Mouse (Mus musculus) heart, postnatal 10 days (tissue): Measurements from ENCODE around the gene Prickle2. TPM values are rescaled to one million over a fixed set of nuclear protein-coding genes. Genes with fewer than 3 reads are reported as not detected.
A peak's percentile ranks its signal among the peaks of the same experiment; 100 is the strongest.

Experiments
- DNase-seq, 2 experiments: peaks; one replicate each; pipeline ENCODE4 v3.0.0; 2021
- intact Hi-C: fragments of 180-260 bp; cut with DNase I; formaldehyde crosslinking; loops from one replicate; pipeline ENCODE4 v1.15.1; 2025
- total RNA-seq, 2 experiments: library from RNA; stranded (reverse); gene quantifications; 2 replicates each; pipeline ENCODE4 v1.2.3; 2021

The Prickle2 gene
- total RNA-seq, 2 experiments from 2014 or later: 8.1 to 12.1 TPM

DNA sequence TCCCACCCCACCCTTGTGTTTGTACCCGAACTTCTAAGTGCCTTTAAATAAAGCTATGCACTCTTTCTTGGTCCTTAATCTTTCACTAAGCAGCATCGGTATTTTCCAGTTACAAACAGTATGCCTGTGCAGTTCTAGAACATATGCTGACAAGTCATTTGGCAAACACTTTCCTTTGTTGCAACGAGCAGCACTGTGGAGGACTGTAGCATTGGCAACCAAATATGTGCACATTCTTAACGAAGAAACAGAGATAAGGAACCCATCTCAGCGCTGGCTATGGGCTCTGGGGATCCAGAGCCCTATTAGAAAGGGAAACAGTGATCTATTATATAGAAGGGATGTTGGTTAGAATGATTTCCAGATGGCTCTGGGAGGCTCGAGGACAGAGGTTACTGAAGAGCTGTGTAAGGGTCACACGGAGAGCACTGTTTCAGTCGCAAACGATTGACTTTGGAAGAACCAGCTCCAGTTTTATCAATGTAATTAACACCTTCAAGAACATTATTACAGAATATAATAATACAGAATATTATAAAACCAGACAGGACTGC is 96.2 kb downstream of the Prickle2 start:
- intact Hi-C loops: no loop called here

DNA sequence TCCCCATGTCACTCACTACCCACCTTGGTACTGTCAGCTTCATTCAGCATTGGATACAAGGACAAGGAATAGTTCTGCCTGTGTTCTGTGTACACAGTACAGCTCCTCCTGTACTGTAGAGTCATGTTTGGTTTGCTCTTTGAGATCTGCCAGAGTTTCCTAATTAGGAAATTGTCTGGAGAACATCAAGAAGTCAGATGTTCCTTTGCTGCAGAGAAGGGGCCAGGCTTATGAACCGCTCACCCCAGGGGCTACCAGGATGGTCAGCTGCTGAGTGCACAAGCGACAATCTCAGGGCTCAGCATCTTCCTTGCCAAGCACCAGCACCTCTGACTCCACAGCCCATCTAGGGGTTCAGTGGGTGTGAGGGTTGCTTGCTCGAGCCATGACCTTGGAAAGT is 96.9 kb downstream of the Prickle2 start:
- DNase-seq: peak; percentile 11 to 12
- intact Hi-C loops: no loop called here

More for the DNA sequence above, 96.2 kb downstream of the Prickle2 start:
- DNase-seq: peak; percentile 44 to 50

DNA sequence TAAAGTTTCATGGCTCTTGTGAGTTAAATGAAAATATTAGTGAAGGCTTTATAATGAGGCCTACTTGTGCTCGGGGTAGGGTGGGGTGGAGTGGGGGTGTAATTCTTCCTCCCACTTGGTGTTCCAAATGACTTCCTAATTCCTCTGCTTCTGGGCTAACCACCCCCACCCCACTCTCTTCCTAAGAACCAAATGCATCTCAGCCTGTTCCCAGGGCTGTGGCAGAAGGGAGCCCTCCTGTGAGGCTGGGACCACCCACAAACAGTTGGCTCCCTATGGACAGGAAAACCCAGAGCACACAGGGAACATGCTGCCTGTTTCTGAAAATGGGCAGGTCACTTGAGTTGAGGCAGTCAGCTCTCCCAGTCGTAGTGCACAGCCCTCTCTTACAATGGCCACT is 100.8 kb downstream of the Prickle2 start:
- intact Hi-C loops: no loop called here
- DNase-seq: no peak

DNA sequence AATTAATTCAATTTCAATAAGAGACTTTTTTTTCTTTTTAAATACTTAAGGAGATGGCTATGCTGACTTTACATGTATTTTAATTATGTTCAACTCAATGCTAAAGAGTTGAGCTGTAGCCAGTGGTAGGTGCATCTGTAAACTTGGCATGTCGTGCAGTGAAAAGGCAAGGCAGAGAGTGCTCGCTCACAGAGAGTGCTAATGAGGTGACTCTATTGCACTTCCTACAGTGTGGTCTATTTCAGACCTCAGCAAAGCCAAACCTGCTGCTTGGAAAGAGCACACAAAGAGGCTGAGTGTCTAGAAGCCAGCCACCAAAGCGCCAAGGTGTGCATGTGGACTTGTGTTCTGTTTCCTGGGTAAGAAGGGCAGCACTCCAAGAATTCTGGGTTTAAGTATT is 109.6 kb downstream of the Prickle2 start:
- intact Hi-C loops: no loop called here
- no peak for DNase-seq

DNA sequence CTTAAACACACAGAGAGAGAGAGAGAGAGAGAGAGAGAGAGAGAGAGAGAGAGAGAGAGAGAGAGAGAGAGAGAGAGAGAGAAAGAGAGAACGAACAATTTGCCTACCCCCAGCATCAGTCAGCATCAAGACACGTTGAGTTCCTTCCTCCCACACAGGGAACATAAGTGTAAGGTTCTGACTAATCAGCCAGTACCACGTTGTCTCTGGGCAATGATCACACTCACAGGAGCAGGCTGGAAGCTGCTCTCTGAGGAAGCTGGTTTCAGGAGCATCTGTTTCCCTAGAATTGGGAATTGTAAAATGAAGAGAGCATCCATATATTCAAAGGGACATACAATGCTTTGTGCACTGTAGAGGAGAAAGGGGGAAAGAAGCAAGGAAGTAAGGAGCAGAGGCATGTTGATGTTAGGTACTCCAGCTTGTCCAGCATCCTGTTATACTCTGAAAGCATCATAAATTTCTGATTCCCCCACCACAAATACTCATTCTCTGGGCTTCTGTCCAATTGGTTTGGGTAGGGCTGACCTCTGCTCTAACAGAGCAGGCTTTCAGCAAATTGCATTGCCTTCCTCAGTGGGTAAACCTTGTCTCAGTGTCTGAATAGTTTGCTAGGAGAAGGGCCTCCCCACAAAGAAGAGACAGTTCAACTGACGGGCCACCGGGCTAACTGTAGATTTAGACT is 116.4 kb downstream of the Prickle2 start:
- DNase-seq: no peak
- intact Hi-C loops: no loop called here

DNA sequence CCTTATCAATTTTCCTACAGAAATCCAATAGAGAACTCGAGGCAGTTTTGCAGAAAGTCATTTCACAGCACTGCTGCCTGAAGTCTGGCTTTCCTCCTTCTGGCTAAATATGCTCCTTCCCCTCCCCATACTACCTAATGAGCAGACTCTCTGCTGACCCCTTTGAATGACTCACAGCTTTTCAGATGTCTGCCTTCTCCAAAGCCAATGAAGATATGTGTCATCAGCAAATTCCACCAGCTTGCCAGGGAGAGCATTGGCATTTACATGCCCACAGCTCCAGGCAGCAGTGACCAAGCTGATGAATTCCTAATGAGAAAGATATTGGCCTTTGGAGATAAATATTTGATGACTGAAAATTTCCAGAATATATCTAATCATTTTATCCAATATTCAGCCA is 121.9 kb downstream of the Prickle2 start:
- DNase-seq: no peak
- intact Hi-C loops: no loop called here

DNA sequence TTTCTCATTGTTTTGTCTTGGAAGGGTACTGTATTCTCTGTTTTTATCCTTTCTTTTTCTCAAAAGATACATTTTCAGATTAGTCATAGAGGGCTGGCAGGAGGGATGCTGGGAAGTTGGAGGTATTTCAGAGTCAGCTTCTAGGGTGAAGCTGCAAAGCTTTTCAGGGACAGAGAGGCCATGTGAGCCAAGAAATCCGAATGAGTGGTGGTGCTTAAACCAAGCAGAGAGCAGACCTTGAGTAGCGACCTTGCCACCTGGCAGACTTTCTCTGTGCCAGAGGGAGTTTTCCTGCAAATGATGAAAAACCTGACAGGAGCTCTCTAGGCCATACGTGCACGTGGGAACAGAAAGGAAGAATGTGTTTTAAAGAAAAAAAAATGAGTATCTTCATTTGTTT is 130.7 kb downstream of the Prickle2 start:
- intact Hi-C loops: no loop called here
- no peak for DNase-seq

DNA sequence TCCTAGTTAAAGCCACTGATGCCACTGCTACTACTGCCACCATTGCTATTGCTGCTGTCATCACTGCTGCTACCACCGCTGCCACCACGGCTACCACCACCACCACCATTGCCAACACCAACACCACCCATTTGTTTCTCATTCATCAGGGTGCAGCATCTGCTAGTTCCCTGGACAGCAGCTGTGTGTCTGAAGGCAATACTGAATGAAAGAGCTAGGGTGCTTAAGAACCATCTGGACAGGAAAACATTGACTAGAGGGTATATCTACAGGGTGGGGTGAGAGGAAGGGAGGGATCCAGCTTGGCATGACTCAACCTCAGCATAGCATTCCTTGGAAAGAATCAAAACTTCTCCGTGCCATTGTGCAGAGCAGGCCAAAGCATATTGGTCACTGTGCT is 133.8 kb downstream of the Prickle2 start:
- DNase-seq: no peak
- intact Hi-C loops: no loop called here

DNA sequence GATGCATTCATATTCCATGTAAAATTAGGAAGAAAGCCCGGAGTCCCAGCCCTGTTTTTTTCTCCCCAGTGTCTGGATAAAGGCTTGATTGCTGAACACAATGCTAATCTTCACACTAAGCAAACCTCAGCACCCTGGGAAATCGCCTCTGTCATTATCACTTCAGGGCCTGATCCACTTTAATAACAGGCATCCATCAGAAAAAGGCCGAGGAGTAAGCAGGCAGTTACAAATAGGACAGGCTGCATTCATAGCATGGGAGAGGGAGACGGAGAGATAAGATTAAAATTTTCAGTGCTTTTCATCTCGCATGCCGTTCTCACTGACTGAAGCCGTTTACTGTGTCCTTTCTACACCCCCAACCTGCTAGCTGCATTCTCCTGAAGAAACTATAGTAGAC is 135.9 kb downstream of the Prickle2 start:
- DNase-seq: no peak
- intact Hi-C loops: no loop called here

DNA sequence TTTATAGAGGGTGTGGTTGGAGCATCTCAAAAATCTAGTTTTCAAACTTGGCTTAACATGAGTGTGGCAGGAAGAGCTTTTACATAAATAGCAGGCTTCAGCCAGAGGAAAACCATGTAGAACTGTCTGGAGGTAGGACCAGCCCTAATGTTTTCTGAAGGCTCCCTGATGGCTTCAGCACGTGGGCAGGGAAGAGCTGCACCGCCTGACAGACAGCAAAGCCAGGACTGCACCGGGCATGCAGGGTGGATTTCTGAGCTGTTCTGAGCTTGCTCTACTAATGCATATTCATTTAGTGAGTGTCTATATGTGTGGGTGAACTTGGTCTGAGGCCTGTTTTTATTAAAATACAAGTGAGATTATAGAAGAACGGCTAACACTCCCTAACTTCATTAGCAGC is 136.7 kb downstream of the Prickle2 start:
- intact Hi-C loops: no loop called here
- no peak for DNase-seq

DNA sequence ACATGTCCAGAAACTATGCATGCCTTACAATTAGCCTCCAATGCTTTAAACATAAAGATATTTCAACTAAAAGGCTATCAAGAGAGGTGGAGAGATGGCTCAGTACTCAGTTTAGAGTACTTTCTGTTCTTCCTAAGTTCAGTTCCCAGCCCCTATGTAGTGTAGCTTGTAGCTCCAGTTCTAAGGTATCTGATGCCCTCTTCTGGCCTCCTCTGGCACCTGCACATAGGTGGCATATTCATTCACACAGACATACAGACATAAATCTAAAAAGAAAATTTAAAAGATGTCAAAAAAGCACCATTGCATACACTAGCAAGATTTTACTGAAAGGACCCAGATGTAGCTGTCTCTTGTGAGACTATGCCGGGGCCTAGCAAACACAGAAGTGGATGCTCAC is 146.7 kb downstream of the Prickle2 start:
- DNase-seq: no peak
- intact Hi-C loops: no loop called here

DNA sequence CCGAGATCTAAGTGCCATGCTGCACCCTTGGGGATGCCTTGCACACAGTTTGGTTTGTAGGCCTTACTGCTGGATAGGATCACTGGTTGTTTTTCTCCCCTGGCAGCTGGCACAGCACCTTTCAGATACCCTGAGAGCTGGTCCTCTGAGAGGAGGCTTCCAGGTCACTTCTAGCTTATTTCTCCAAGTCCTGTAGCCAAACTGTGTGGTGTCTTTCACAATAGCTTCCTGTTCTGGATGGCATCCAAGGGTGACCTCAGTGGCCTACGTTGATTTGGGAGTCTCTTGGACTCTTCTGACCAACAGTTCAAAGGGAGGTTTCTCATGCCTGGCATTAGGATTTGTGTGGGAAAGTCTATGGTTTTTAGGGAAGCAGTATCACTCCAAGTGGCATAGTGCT is 150.3 kb downstream of the Prickle2 start:
- intact Hi-C loops: no loop called here
- DNase-seq: peak; percentile 31 to 36

DNA sequence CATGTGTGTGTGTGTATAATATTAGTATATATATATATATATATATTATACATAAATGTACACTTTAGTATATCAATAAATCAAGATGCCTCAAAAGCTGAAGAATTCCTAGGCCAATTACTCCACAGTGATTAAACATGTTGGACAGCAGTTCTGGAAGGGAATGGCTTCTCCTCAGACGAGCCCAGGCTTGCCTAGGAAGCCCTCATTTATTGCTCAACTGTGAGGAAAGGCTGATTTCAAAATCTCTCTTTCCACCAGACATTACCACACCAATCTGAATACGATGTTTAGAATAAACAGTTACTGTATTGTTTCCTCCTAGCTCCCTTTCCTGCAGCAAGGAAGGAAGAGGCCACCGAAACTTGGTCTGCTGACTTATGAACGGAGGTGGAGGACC is 152.9 kb downstream of the Prickle2 start:
- intact Hi-C loops: no loop called here
- no peak for DNase-seq

DNA sequence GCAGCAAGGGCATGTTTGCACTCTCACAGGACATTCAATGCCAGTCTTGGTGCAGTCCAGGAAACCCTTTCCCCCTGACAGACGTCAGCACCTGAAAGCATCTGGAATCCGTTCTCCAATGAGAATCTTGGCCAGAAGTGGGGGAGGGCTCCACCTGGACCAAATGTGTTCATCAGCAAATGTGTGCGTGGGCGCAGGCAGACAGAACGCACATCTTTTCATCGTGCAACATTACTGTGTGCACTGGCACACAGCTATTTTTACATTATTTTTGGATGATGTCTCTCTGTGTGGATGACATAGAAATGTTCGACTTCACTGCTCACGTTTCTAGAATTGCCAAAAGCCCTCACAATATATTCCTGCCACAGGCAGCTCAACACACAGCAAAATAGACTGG is 156.7 kb downstream of the Prickle2 start:
- no peak for DNase-seq
- intact Hi-C loops: no loop called here

DNA sequence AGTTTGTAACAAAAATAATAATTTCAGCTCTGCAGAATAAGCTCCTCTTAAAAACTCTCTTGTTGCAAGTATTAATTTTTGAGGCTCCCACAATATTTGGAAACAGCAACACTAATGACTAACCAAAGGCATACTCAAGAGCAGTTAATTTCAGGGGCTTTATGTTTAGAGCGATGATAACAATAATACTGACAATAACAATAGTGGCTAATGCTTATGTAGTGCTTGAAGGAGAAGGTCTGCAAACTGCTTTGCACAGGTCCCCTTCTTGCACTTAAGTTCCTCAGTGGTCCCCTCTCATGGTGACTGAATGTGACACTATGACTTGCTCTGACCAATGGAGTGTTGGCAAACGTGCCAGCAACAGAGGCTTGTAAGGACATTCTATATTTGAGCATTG is 160.8 kb downstream of the Prickle2 start:
- no peak for DNase-seq
- intact Hi-C loops: no loop called here

DNA sequence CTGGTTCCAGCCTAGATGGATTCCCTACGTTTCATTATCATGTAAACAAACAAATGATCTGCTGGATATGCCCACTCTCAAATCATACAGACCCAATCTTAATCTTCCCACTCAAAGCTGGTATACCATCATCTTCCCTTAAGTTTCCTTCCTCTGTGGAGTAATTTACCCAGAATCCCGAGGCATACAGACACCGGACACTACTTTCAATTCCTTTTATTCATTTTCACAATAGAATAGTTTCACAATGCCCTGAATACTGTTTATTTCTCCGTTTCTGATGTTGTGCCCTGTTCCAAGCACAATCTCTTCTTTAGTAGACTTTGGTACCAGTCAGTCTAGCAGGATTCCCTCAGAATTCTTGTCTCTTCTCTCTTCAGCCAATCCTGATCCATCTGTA is 162.1 kb downstream of the Prickle2 start:
- no peak for DNase-seq
- intact Hi-C loops: no loop called here

DNA sequence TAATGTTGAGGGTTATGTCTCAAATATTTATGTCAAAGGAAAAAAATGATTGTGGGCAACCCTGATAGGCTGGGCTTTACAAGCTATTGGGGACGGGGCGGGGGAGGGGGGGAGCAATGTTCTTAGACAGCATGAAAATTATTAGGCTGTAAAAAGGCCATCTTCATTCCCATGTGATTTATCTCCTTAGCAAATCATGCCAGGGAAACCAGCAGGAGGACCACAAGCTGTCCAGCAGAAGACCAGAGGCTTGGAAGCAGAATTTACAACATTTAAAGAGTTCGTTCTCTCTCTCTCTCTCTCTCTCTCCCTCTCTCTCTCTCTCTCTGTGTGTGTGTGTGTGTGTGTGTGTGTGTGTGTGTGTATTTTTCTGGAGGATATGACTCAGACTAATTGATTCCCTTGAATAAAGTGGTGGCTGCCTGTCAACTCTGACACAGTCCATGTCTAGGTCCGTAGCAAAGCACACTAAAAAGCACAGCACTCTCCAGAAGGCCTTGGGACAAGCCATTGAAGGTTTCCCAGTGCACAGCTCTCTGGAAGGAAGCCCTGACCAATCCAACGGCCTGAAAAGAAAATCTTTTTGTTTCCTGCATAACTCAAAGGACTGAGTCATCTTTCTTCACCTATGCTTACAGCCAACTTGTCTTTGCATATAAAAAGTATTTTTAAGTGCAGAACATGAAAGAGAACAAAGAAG is 163.4 kb downstream of the Prickle2 start:
- peak; percentile 34 to 41 for DNase-seq
- intact Hi-C loops: no loop called here

DNA sequence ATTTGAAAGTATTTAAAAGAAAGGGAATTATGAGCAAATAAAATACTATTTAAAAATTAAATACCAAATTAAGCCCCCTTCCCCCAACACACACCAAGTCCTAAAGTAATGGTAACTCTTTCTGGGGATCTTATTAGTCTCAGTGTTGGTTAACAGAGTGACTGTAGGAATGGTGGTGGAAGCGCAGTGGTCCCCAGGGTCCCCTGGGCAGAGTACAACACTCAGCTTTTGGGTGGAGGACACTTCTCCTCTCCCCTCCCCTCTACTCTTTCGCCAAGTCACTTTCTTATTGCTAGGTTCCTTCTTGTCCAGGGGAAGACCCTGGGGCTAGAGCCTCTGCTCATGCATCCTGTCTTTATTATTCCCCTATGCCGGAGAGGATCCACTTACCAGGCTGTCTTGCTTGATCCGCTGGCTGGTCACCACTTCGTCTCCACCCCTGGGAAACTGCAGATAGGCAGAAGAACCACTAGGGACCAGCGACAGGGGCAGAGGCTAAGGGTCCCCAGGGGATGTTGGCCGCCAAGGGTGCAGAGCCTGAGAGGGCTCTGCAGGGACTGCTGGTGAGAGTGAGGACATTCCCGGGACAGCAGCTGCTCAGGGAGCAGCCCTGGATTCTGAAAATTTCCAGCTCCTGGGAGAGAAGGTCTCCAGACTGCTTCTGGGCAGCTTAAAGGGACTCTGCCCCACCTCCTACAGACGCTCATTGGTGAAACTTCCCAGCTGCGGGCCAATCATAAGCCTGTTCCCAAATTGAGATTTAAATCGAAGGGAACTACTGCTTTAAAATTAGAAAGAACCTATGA is 171.5 kb downstream of the Prickle2 start:
- peak; percentile 71 to 75 for DNase-seq
- intact Hi-C loops: loop anchor here (5.0 kb wide), 1 partner anchor 52 kb away; no protein-coding TSS in a partner anchor

DNA sequence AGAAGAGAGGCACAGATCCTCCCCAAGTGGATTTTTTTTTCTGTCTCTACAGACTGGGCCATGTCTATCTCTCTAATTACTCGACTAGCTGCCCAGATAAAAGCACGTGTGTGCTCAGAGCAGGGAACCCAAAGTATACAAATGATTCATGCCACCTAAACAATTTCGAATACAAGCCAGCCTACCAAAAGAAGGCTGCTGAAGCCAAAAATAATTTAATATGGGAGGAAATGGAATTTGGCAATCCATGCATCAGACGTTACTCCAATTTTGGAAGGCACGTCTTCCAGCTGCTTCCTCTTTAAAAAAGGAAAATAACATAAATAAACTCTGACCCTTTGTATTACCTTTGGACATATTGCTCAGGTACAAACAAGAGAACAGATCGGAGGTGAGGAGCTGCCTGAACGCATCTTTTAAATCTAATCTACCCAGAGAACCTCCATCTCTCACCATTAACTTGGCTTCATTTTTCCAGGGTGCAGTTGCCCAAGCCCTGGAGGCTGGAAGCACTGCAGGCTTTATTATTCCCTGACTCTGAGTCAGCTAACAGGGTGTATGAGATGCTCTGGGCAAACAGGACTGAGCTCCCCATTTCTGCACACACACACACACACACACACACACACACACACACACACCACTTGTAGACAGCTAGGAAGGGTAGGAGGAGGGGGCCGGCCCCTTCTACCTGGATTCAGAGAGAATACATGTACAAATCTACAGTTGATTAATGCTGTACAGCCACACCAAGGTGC is 172.5 kb downstream of the Prickle2 start:
- no peak for DNase-seq
- intact Hi-C loops: loop anchor here (5.0 kb wide), 1 partner anchor 51 kb away; no protein-coding TSS in a partner anchor

DNA sequence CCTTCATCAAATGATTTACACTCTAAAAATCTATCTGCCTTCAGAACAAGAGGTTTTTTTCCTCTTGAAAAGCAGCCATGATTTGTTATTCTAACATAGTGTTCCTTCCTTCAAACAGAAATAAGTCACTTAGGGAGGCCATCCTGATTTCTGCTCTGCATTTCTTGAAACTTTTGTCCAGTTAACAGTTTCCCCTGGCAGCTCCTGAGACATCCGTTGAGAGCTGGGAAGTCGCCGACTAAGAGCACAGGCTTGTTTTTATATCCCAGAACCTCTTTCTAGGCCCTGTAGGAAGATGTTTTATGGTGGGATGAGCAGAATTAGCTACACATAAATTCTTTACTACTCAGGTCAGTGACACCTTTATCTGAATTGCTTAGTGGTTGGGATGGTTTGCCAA is 173.1 kb downstream of the Prickle2 start:
- intact Hi-C loops: loop anchor here (5.0 kb wide), 1 partner anchor 51 kb away; no protein-coding TSS in a partner anchor
- DNase-seq: peak in 1 of 2 experiments; percentile 24
